Mouse (Mus musculus): ENCODE data around the gene Tap1. TPM values are rescaled to one million over a fixed set of nuclear protein-coding genes. Genes with fewer than 3 reads are reported as not detected.

The Tap1 gene
- total RNA-seq, 2 experiments from 2014 or later: 43.7 to 58.0 TPM

- ATAC-seq (replicated peaks; ENCODE audit: low FRiP score, low TSS enrichment, poor library complexity, severe bottlenecking): no peak
These were observed 10.2 kb upstream of the Tap1 start for GRCm38 (mm10) chr17:34177179-34177578.

- no peak for ATAC-seq (replicated peaks; ENCODE audit: low FRiP score, low TSS enrichment, poor library complexity, severe bottlenecking)
These were observed 8.3 kb upstream of the Tap1 start for GRCm38 (mm10) chr17:34179019-34179418.

GRCm38 (mm10) chr17:34179913-34180859, 7.2 kb upstream of the Tap1 start:
- ATAC-seq (replicated peaks; ENCODE audit: low FRiP score, low TSS enrichment, poor library complexity, severe bottlenecking): no peak

- ATAC-seq (replicated peaks; ENCODE audit: low FRiP score, low TSS enrichment, poor library complexity, severe bottlenecking): no peak
These were observed 3.7 kb upstream of the Tap1 start for GRCm38 (mm10) chr17:34183564-34184219.

DNA sequence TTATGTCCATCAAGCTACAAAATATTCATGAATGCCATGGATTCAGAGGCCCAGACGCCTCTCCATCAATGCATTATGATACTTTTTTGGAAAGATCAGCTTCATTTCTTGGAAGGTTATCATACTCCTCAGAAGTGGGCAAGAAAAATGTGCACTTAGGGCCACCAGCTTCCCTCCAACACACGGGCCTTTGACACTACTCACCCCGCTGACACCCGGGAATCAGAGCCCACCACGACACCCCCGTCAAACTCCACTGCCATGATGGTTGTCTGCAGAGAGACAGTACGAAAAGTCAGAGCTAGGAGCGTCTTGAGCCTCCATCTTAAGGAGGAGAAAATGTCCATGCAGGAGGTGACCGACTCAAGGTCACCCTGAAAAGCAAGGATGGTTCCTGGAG, 1.8 kb upstream of the Tap1 start:
- ATAC-seq (replicated peaks; ENCODE audit: low FRiP score, low TSS enrichment, poor library complexity, severe bottlenecking): no peak

GRCm38 (mm10) chr17:34186885-34187260, 480 bp upstream of the Tap1 start:
- ATAC-seq (replicated peaks; ENCODE audit: low FRiP score, low TSS enrichment, poor library complexity, severe bottlenecking): no peak

DNA sequence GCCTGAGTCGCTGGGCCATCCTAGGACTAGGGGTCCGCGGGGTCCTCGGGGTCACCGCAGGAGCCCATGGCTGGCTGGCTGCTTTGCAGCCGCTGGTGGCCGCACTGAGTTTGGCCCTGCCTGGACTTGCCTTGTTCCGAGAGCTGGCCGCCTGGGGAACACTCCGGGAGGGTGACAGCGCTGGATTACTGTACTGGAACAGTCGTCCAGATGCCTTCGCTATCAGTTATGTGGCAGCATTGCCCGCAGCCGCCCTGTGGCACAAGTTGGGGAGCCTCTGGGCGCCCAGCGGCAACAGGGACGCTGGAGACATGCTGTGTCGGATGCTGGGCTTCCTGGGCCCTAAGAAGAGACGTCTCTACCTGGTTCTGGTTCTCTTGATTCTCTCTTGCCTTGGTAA, 657 bp downstream of the Tap1 start:
- peak; percentile 56 for ATAC-seq (replicated peaks; ENCODE audit: low FRiP score, low TSS enrichment, poor library complexity, severe bottlenecking)

DNA sequence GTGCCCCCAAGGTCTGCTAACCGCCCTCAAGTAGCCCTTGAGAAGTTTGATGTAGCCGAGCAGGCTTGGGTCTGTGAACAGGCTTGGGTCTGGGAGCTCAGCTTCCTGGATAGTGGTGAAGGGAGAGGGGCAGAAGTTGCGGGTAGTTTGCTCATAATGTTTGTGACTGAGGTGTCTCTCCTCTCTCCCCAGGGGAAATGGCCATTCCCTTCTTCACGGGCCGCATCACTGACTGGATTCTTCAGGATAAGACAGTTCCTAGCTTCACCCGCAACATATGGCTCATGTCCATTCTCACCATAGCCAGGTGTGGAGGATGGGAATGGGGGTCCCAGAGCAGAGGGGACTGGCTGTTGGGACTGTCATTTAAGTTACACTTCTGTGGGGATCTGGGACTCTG, 1.6 kb downstream of the Tap1 start:
- no peak for ATAC-seq (replicated peaks; ENCODE audit: low FRiP score, low TSS enrichment, poor library complexity, severe bottlenecking)

DNA sequence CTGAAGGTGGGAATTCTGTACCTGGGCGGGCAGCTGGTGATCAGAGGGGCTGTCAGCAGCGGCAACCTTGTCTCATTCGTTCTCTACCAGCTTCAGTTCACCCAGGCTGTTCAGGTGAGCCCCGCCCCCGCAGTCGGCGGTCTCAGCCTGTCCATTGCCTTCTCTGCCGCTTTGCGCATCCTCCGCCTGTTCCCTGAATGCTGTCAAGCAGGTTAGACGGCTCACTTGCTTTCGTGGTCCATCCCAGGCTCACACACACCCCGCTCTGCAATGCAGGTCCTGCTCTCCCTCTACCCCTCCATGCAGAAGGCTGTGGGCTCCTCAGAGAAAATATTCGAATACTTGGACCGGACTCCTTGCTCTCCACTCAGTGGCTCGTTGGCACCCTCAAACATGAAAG, 5.5 kb downstream of the Tap1 start:
- ATAC-seq (replicated peaks; ENCODE audit: low FRiP score, low TSS enrichment, poor library complexity, severe bottlenecking): no peak

DNA sequence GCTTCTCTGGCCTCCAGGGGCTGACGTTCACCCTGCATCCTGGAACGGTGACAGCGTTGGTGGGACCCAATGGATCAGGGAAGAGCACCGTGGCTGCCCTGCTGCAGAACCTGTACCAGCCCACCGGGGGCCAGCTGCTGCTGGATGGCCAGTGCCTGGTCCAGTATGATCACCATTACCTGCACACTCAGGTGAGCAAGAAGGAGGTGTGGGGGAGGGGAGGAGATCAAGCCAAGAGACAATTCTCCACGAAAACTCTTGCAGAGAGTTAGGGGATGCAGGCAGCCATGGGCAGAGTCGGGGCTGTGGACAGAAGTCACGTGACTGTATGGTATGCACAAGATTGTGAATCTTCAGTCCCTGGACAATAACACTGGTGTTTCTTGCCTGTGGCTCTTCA, 6.1 kb downstream of the Tap1 start:
- no peak for ATAC-seq (replicated peaks; ENCODE audit: low FRiP score, low TSS enrichment, poor library complexity, severe bottlenecking)

DNA sequence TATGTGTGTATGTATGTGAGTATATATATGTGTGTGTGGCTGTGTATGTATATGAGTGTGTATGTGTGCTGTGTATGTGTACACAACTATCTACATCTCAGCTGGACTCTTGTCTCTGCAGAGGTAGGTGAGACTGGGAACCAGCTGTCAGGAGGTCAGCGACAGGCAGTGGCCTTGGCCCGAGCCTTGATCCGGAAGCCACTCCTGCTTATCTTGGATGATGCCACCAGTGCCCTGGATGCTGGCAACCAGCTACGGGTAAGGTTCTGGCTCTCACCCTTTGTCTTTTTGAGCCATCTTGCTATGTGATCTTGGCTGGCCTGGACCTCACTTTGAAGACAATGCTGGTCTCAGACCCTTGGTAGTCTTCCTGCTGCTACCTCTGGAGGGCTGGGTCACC, 7.4 kb downstream of the Tap1 start:
- no peak for ATAC-seq (replicated peaks; ENCODE audit: low FRiP score, low TSS enrichment, poor library complexity, severe bottlenecking)

- ATAC-seq (replicated peaks; ENCODE audit: low FRiP score, low TSS enrichment, poor library complexity, severe bottlenecking): peak; percentile 62
These were observed 9.1 kb downstream of the Tap1 start for GRCm38 (mm10) chr17:34196491-34196890.

- peak; percentile 56 for ATAC-seq (replicated peaks; ENCODE audit: low FRiP score, low TSS enrichment, poor library complexity, severe bottlenecking)
These were observed 9.9 kb downstream of the Tap1 start, which contains the start of gene Psmb8 for GRCm38 (mm10) chr17:34196941-34197894. Gene Psmb8, plus strand, starts transcription at chr17:34197721.

DNA sequence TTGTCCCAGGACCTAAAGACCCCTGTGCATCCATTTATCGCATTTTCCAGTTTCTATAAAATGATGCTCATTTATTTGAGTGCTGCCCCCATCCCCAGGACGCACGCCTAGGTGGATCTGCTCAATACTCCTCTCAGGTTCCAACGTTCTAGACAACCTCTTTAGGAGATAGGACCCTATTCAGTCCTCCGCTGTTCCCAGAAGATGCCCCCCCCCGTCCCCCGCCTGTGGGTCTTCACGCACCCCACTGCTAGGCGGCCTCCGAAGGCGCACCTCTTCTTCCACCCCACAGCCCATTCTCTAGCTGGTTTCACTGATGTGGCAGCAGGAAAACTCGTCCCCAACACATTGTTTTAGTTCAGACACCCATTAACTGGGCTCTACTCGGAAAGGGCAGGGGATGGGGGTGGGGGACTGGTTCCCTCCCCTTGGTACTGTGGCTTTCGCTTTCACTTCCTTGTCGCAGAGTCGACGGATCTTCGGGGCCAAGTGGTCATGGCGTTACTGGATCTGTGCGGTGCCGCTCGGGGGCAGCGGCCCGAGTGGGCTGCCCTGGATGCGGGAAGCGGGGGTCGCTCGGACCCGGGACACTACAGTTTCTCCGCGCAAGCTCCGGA, 10.7 kb downstream of the Tap1 start:
- peak; percentile 41; the same call in 1 of the 2 replicates for ATAC-seq (replicated peaks; ENCODE audit: low FRiP score, low TSS enrichment, poor library complexity, severe bottlenecking)

GRCm38 (mm10) chr17:34198521-34198912, 11.2 kb downstream of the Tap1 start:
- peak; percentile 7; the same call in 1 of the 2 replicates for ATAC-seq (replicated peaks; ENCODE audit: low FRiP score, low TSS enrichment, poor library complexity, severe bottlenecking)

DNA sequence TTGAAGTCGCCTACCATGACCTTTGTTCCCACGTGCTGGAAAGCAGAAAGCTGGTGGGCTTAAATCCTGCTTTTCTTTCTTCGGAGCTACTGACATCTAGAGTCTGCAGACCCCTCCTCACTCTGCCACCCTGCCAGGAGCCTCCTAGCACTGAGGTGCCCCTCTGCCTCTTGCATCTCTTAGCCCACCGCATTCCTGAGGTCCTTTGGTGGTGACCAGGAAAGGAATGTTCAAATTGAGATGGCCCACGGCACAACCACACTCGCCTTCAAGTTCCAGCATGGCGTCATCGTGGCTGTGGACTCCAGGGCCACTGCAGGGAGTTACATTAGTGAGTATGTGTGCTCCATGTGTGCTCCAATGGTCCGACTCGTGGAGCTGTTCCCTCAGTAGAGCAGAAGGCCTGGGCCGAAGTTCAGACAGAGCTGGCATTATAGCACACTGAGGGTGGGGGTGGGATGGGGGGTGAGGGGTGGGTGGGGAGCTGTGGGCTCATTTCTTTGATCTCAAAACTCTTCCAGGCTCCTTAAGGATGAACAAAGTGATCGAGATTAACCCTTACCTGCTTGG, 11.8 kb downstream of the Tap1 start:
- no peak for ATAC-seq (replicated peaks; ENCODE audit: low FRiP score, low TSS enrichment, poor library complexity, severe bottlenecking)

DNA sequence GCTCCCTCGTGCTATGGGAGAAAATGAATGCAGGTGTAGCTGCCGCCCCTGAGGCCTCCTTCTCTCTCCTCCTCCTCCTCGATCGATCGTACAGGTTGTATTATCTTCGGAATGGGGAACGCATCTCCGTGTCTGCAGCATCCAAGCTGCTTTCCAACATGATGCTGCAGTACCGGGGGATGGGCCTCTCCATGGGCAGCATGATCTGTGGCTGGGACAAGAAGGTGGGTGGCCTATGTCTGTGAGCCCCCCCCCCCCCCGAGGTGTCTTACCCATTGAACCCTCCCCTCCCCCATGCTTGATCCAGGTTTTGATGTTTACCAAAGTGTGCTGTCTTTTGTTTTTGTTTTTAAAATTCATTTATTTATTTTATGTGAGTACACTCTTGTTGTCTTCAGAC, 12.7 kb downstream of the Tap1 start:
- ATAC-seq (replicated peaks; ENCODE audit: low FRiP score, low TSS enrichment, poor library complexity, severe bottlenecking): no peak

GRCm38 (mm10) chr17:34200772-34201505, 13.6 kb downstream of the Tap1 start:
- no peak for ATAC-seq (replicated peaks; ENCODE audit: low FRiP score, low TSS enrichment, poor library complexity, severe bottlenecking)
